In genomic region chr2:167302031-167302430, GRCm38 (mm10) we compare ENCODE assay signal across 14 mouse cellular contexts. TPM values are rescaled to one million over a fixed set of nuclear protein-coding genes. Genes with fewer than 3 reads are reported as not detected.
DNase-seq lines count a peak whose midpoint lies in the region; ATAC-seq lines count a peak whose summit lies in the region.
"Had no signal": no experiment of that assay in that cellular context is flagged by ENCODE, and none has a peak within 500 bp of the region (broad histone marks: within the 10 kb centered on the region; RNA-seq: fewer than 3 reads in every experiment).

No protein-coding gene starts in this region.

- no peak overlapping the region for H3K4me3 ChIP-seq in kidney, embryonic 14.5 days (ENCODE audit: low read length)
- no peak overlapping the region for H3K4me3 ChIP-seq in embryonic facial prominence, embryonic 10.5 days
- H3K4me3 ChIP-seq: heart, adult 2 months; myocyte had no signal

- DNase-seq in cerebellum, adult 18-20 months, result peak; percentile 1 to 5
- peak; percentile 52 for DNase-seq in kidney, adult 18-20 months
- peak; percentile 2 for DNase-seq in thymus, postnatal 14 days
- no peak for DNase-seq in thymus, postnatal 10 days (ENCODE audit: low spot score in 2 of 2)
- DNase-seq in c-Kit-positive CD71-positive TER-119-positive erythroid progenitor cells, embryonic 14.5 days (ENCODE audit: low spot score), result no peak
- no peak for DNase-seq in embryonic facial prominence, embryonic 10.5 days (ENCODE audit: low spot score)
- DNase-seq: forebrain, postnatal 0 days; heart, adult 2 months; liver; lung, embryonic 14.5 days had no signal

- no peaks in the 10 kb centered on the region for H3K27me3 ChIP-seq in kidney, embryonic 14.5 days (ENCODE audit: control insufficient read depth, insufficient read depth, low read length)
- H3K27me3 ChIP-seq in embryonic facial prominence, embryonic 10.5 days (replicated peaks; ENCODE audit: low read depth, poor library complexity, severe bottlenecking), result no peaks in the 10 kb centered on the region

- H3K9ac ChIP-seq in kidney, embryonic 14.5 days (ENCODE audit: low read depth, low read length), result no peak overlapping the region
- H3K9ac ChIP-seq: forebrain, postnatal 0 days; lung, embryonic 14.5 days had no signal

- no peak overlapping the region for H3K4me2 ChIP-seq in kidney, embryonic 14.5 days (replicated peaks; ENCODE audit: low read depth, low read length)
- H3K4me2 ChIP-seq: lung, embryonic 14.5 days had no signal

- no peak for ATAC-seq in cerebellum, adult (ENCODE audit: insufficient number of reproducible peaks, low FRiP score, low TSS enrichment)
- no peak for ATAC-seq in kidney, embryonic 14.5 days (ENCODE audit: low FRiP score, low TSS enrichment)
- ATAC-seq: forebrain, postnatal 0 days; inflammation-experienced regulatory T-cells, adult 6 months had no signal

- peaks cover 29% of the 10 kb centered on the region for H3K36me3 ChIP-seq in kidney, embryonic 14.5 days (ENCODE audit: control insufficient read depth, insufficient read depth, low read length)
- H3K36me3 ChIP-seq in embryonic facial prominence, embryonic 10.5 days (replicated peaks), result peaks cover 75% of the 10 kb centered on the region

- no peak overlapping the region for H3K27ac ChIP-seq in kidney, embryonic 14.5 days (ENCODE audit: low read depth, low read length)
- H3K27ac ChIP-seq in embryonic facial prominence, embryonic 10.5 days (replicated peaks), result no peak overlapping the region
- H3K27ac ChIP-seq: heart, adult 2 months had no signal

- H3K9me3 ChIP-seq in kidney, embryonic 14.5 days (ENCODE audit: control insufficient read depth, low read length), result no peaks in the 10 kb centered on the region
- H3K9me3 ChIP-seq in embryonic facial prominence, embryonic 10.5 days, result no peaks in the 10 kb centered on the region

- WGBS in kidney, embryonic 14.5 days, result 90% methylated on average over 12 of the region's 12 CpGs
- WGBS in embryonic facial prominence, embryonic 10.5 days, result 92% methylated on average over 12 of the region's 12 CpGs

- H3K4me1 ChIP-seq in kidney, embryonic 14.5 days (ENCODE audit: control insufficient read depth, insufficient read depth, low read length), result peaks cover 24% of the 10 kb centered on the region
- peaks cover 32% of the 10 kb centered on the region for H3K4me1 ChIP-seq in embryonic facial prominence, embryonic 10.5 days

RNA-seq across cellular contexts. Expression of gene B4galt5, which starts 47.0 kb away (rescaled TPM):
- 12.2 and 13.1 TPM in 2 replicates for polyA plus RNA-seq in kidney, embryonic 14.5 days (2014; fragmentation: Nextera tagmentation; extraction: Ambion mirVana)
- polyA plus RNA-seq in embryonic facial prominence, embryonic 10.5 days (2016; fragmentation: Nextera tagmentation; extraction: Ambion mirVana), result 7.3 and 8.7 TPM in 2 replicates

Comparison
In these comparisons a context has a peak if more than half of its experiments do, and no peak if none do; other contexts are left out.
1. DNase-seq: peak in cerebellum, adult 18-20 months (2 of 2), kidney, adult 18-20 months (single experiment) and thymus, postnatal 14 days (single experiment); none in thymus, postnatal 10 days (0 of 2), c-Kit-positive CD71-positive TER-119-positive erythroid progenitor cells, embryonic 14.5 days (single experiment) and embryonic facial prominence, embryonic 10.5 days (single experiment).